Mouse (Mus musculus) lung, adult 2 months (tissue): ENCODE results near the gene Asb13.

ENCODE experiments used
- CTCF ChIP-seq: fragments of 200-500 bp; IDR thresholded peaks from 2 replicates; pipeline ENCODE4 v1.5.1; 2011; ENCODE audit warnings: mild to moderate bottlenecking, low read length, control low read depth; ENCODE audit not compliant: insufficient read depth
- POLR2A ChIP-seq: fragments of 200-500 bp; IDR thresholded peaks from 2 replicates; pipeline ENCODE4 v1.6.1; 2011; ENCODE audit warnings: low read depth, mild to moderate bottlenecking, control low read depth, low read length, borderline replicate concordance; ENCODE audit errors: extremely low read depth

DNA sequence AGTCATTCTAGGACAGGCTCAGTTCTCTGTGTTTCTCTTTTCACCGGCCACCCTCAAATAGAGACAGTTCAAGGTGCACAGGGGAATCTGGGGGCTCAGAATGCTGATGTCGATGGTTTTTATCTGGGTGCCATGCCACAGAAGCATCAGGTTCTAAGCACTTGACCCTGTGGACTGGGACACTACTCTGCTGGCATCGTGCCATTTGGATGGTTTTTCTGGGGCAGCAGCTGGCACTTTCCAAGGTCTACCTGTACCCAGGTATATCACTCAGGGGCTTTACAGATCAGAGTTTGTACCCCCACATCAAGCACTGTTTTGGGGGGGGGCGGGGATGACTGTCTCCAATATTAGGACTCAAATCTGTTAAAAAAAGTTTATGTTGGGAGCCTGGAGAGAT lies 16.7 kb downstream of the Asb13 start:
- no peak for TF ChIP-seq POLR2A
- TF ChIP-seq CTCF, result no peak
